Mouse (Mus musculus) hindbrain, embryonic 15.5 days (tissue): ENCODE measurements at regions not wholly inside any gene's neighbourhood (a gene's known extent, or its start where the extent isn't known, plus 50 kb on each side); places are given as distances from the start of the nearest gene placed in this dataset.
A peak's percentile ranks its signal among the peaks of the same experiment; 100 is the strongest.

Source experiments
- ATAC-seq: fragments of 200-750 bp; cut with Nextera tagmentation; 2 replicates; pipeline ENCODE4 v1.8.0; 2017; ENCODE audit warnings: low read depth, moderate number of reproducible peaks, moderate TSS enrichment; ENCODE audit not compliant: low FRiP score
- H3K27ac ChIP-seq: fragments of 300-500 bp; sonication (generic); replicated peaks from 2 replicates; pipeline ENCODE4 v1.5.1; 2015; ENCODE audit warnings: mild to moderate bottlenecking, inconsistent platforms
- H3K27me3 ChIP-seq: fragments of 300-500 bp; sonication (generic); 2 replicates; pipeline ENCODE4 v1.6.1; 2015; ENCODE audit warnings: control low read depth, inconsistent platforms
- H3K36me3 ChIP-seq: fragments of 300-500 bp; sonication (generic); 2 replicates; pipeline ENCODE4 v1.6.1; 2015; ENCODE audit warnings: control low read depth, inconsistent platforms
- H3K4me1 ChIP-seq: fragments of 300-500 bp; sonication (generic); replicated peaks from 2 replicates; pipeline ENCODE4 v1.6.1; 2015; ENCODE audit warnings: control low read depth, inconsistent platforms
- H3K4me2 ChIP-seq: fragments of 300-500 bp; sonication (generic); 2 replicates; pipeline ENCODE4 v1.6.1; 2015; ENCODE audit warnings: moderate library complexity, mild to moderate bottlenecking, inconsistent platforms
- H3K4me3 ChIP-seq: fragments of 300-500 bp; sonication (generic); 2 replicates; pipeline ENCODE4 v1.5.1; 2015; ENCODE audit warnings: mild to moderate bottlenecking, inconsistent platforms
- H3K9ac ChIP-seq: fragments of 300-500 bp; sonication (generic); 2 replicates; pipeline ENCODE4 v1.6.1; 2015; ENCODE audit warnings: inconsistent platforms
- H3K9me3 ChIP-seq: fragments of 300-500 bp; sonication (generic); 2 replicates; pipeline ENCODE4 v1.6.1; 2016; ENCODE audit warnings: control low read depth, inconsistent platforms
- WGBS: fragments of 180-500 bp; shearing (Covaris S2); methylation state at CpG from one replicate; pipeline ENCODE4 v1.1.7; 2015; 5-methylcytosine and 5-hydroxymethylcytosine counted together

- Histone ChIP-seq H3K4me1 (peaks cover 3% of the 10 kb centered on the region), H3K9me3 (no peaks in the 10 kb centered on the region), H3K4me2 (no peak overlapping the region), H3K27ac (no peak overlapping the region), H3K27me3 (no peaks in the 10 kb centered on the region), H3K9ac (no peak overlapping the region), H3K4me3 (no peak overlapping the region), H3K36me3 (no peaks in the 10 kb centered on the region)
- ATAC-seq = no peak
- 91% methylated on average over 18 of the region's 18 CpGs for WGBS
Observed at GRCm38 (mm10) chr19:37795552-37796343, 98.2 kb downstream of the Cyp26a1 start.

GRCm38 (mm10) chr19:37800161-37800660 is 102.6 kb downstream of the Cyp26a1 start:
- Histone ChIP-seq H3K4me2 (no peak overlapping the region), H3K9ac (no peak overlapping the region), H3K27me3 (no peaks in the 10 kb centered on the region), H3K36me3 (no peaks in the 10 kb centered on the region), H3K4me3 (no peak overlapping the region), H3K4me1 (no peaks in the 10 kb centered on the region), H3K27ac (no peak overlapping the region), H3K9me3 (no peaks in the 10 kb centered on the region)
- WGBS = 77% methylated on average over 3 of the region's 3 CpGs
- ATAC-seq = no peak

GRCm38 (mm10) chr19:37809666-37810065 is 112.1 kb downstream of the Cyp26a1 start:
- ATAC-seq = no peak
- 86% methylated on average over 11 of the region's 11 CpGs for WGBS
- Histone ChIP-seq H3K9ac (no peak overlapping the region), H3K9me3 (no peaks in the 10 kb centered on the region), H3K36me3 (no peaks in the 10 kb centered on the region), H3K4me1 (no peaks in the 10 kb centered on the region; the same call in 1 of the 2 replicates), H3K4me3 (no peak overlapping the region), H3K4me2 (no peak overlapping the region), H3K27ac (no peak overlapping the region), H3K27me3 (no peaks in the 10 kb centered on the region)

GRCm38 (mm10) chr19:37814089-37815073 is 116.8 kb downstream of the Cyp26a1 start:
- ATAC-seq = no peak
- H3K9me3 ChIP-seq = no peaks in the 10 kb centered on the region
- 21% methylated on average over 19 of the region's 19 CpGs for WGBS

GRCm38 (mm10) chr19:37815627-37816026 is 118.0 kb downstream of the Cyp26a1 start:
- Histone ChIP-seq H3K27ac (no peak overlapping the region), H3K27me3 (no peaks in the 10 kb centered on the region), H3K9me3 (no peaks in the 10 kb centered on the region), H3K4me2 (no peak overlapping the region), H3K9ac (no peak overlapping the region), H3K4me1 (no peaks in the 10 kb centered on the region; the same call in 1 of the 2 replicates), H3K36me3 (no peaks in the 10 kb centered on the region), H3K4me3 (no peak overlapping the region)
- no peak for ATAC-seq
- WGBS = 58% methylated on average over 2 of the region's 2 CpGs

More at GRCm38 (mm10) chr19:37814089-37815073, 116.8 kb downstream of the Cyp26a1 start:
- Histone ChIP-seq H3K4me3 (no peak overlapping the region), H3K27me3 (no peaks in the 10 kb centered on the region), H3K4me2 (peak overlapping the region; percentile 30; the same call in 1 of the 2 replicates), H3K4me1 (no peaks in the 10 kb centered on the region; the same call in 1 of the 2 replicates), H3K9ac (no peak overlapping the region), H3K36me3 (no peaks in the 10 kb centered on the region), H3K27ac (no peak overlapping the region)

GRCm38 (mm10) chr19:37821243-37821642 is 123.6 kb downstream of the Cyp26a1 start:
- H3K4me3 ChIP-seq = no peak overlapping the region
- 82% methylated on average over 3 of the region's 3 CpGs for WGBS
- H3K4me2 ChIP-seq = no peak overlapping the region
- H3K27ac ChIP-seq = no peak overlapping the region
- no peaks in the 10 kb centered on the region for H3K4me1 ChIP-seq
- no peaks in the 10 kb centered on the region for H3K27me3 ChIP-seq
- H3K9ac ChIP-seq = no peak overlapping the region
- H3K36me3 ChIP-seq = no peaks in the 10 kb centered on the region
- no peak for ATAC-seq
- no peaks in the 10 kb centered on the region for H3K9me3 ChIP-seq

GRCm38 (mm10) chr19:37821671-37822190 is 124.1 kb downstream of the Cyp26a1 start:
- Histone ChIP-seq H3K27me3 (no peaks in the 10 kb centered on the region), H3K9ac (no peak overlapping the region), H3K4me1 (no peaks in the 10 kb centered on the region), H3K9me3 (no peaks in the 10 kb centered on the region), H3K4me3 (no peak overlapping the region), H3K4me2 (no peak overlapping the region), H3K27ac (no peak overlapping the region), H3K36me3 (no peaks in the 10 kb centered on the region)
- 87% methylated on average over 3 of the region's 3 CpGs for WGBS
- ATAC-seq = no peak

GRCm38 (mm10) chr19:37824155-37824554 is 126.6 kb downstream of the Cyp26a1 start:
- Histone ChIP-seq H3K36me3 (no peaks in the 10 kb centered on the region), H3K27ac (no peak overlapping the region), H3K4me3 (no peak overlapping the region), H3K27me3 (no peaks in the 10 kb centered on the region), H3K4me1 (no peaks in the 10 kb centered on the region), H3K4me2 (no peak overlapping the region), H3K9me3 (no peaks in the 10 kb centered on the region), H3K9ac (no peak overlapping the region)
- WGBS = 87% methylated on average over 5 of the region's 5 CpGs
- ATAC-seq = no peak

- H3K27ac ChIP-seq = no peak overlapping the region
- no peak overlapping the region for H3K4me2 ChIP-seq
- no peaks in the 10 kb centered on the region for H3K27me3 ChIP-seq
- ATAC-seq = no peak
- H3K4me3 ChIP-seq = no peak overlapping the region
- H3K36me3 ChIP-seq = no peaks in the 10 kb centered on the region
- no peaks in the 10 kb centered on the region for H3K9me3 ChIP-seq
- H3K4me1 ChIP-seq = no peaks in the 10 kb centered on the region
- no peak overlapping the region for H3K9ac ChIP-seq
Observed at GRCm38 (mm10) chr19:37831406-37831805, 133.8 kb downstream of the Cyp26a1 start.

- ATAC-seq = no peak
- H3K27me3 ChIP-seq = no peaks in the 10 kb centered on the region
- H3K4me2 ChIP-seq = no peak overlapping the region
- H3K36me3 ChIP-seq = no peaks in the 10 kb centered on the region
- H3K9ac ChIP-seq = no peak overlapping the region
- no peaks in the 10 kb centered on the region for H3K4me1 ChIP-seq
- 55% methylated on average over 5 of the region's 5 CpGs for WGBS
- H3K27ac ChIP-seq = no peak overlapping the region
- no peaks in the 10 kb centered on the region for H3K9me3 ChIP-seq
- no peak overlapping the region for H3K4me3 ChIP-seq
Observed at GRCm38 (mm10) chr19:37836900-37837299, 139.3 kb downstream of the Cyp26a1 start.
